Mouse (Mus musculus) forebrain, embryonic 13.5 days (tissue): ENCODE measurements around the gene Dimt1. TPM values are rescaled to one million over a fixed set of nuclear protein-coding genes. Genes with fewer than 3 reads are reported as not detected.

Experiments
- ATAC-seq: fragments of 200-750 bp; cut with Nextera tagmentation; 2 replicates; pipeline ENCODE4 v1.8.0; 2017
- H3K27ac ChIP-seq: fragments of 300-500 bp; sonication (generic); 2 replicates; pipeline ENCODE4 v1.5.1; 2015; ENCODE audit warnings: inconsistent platforms, mild to moderate bottlenecking, moderate library complexity
- H3K27me3 ChIP-seq: fragments of 300-500 bp; sonication (generic); 2 replicates; pipeline ENCODE4 v1.6.1; 2015; ENCODE audit warnings: mild to moderate bottlenecking, inconsistent platforms
- H3K36me3 ChIP-seq: fragments of 300-500 bp; sonication (generic); 2 replicates; pipeline ENCODE4 v1.6.1; 2015; ENCODE audit warnings: mild to moderate bottlenecking, inconsistent platforms; ENCODE audit not compliant: poor library complexity, severe bottlenecking
- H3K4me1 ChIP-seq: fragments of 300-500 bp; sonication (generic); 2 replicates; pipeline ENCODE4 v1.6.1; 2015; ENCODE audit warnings: inconsistent platforms
- H3K4me2 ChIP-seq: fragments of 300-500 bp; sonication (generic); 2 replicates; pipeline ENCODE4 v1.6.1; 2015; ENCODE audit warnings: inconsistent platforms, mild to moderate bottlenecking, moderate library complexity
- H3K4me3 ChIP-seq: fragments of 300-500 bp; sonication (generic); 2 replicates; pipeline ENCODE4 v1.5.1; 2015; ENCODE audit warnings: mild to moderate bottlenecking, inconsistent platforms
- H3K9ac ChIP-seq: fragments of 300-500 bp; sonication (generic); 2 replicates; pipeline ENCODE4 v1.6.1; 2015; ENCODE audit warnings: mild to moderate bottlenecking, inconsistent platforms
- H3K9me3 ChIP-seq: fragments of 300-500 bp; sonication (generic); replicated peaks from 2 replicates; pipeline ENCODE4 v1.6.1; 2016; ENCODE audit warnings: inconsistent platforms
- WGBS: fragments of 180-500 bp; shearing (Covaris S2); methylation state at CpG from one replicate; pipeline ENCODE4 v1.1.7; 2015; 5-methylcytosine and 5-hydroxymethylcytosine counted together
- polyA plus RNA-seq: library from polyadenylated mRNA; unstranded; fragments of >200 nt; fragmentation: Nextera tagmentation; extraction: Ambion mirVana; gene quantifications from 2 replicates; pipeline ENCODE4 v1.2.1, GENCODE M21; 2015

Gene Dimt1
- polyA plus RNA-seq, 1 experiment from 2014 or later, result 45.4 TPM

DNA sequence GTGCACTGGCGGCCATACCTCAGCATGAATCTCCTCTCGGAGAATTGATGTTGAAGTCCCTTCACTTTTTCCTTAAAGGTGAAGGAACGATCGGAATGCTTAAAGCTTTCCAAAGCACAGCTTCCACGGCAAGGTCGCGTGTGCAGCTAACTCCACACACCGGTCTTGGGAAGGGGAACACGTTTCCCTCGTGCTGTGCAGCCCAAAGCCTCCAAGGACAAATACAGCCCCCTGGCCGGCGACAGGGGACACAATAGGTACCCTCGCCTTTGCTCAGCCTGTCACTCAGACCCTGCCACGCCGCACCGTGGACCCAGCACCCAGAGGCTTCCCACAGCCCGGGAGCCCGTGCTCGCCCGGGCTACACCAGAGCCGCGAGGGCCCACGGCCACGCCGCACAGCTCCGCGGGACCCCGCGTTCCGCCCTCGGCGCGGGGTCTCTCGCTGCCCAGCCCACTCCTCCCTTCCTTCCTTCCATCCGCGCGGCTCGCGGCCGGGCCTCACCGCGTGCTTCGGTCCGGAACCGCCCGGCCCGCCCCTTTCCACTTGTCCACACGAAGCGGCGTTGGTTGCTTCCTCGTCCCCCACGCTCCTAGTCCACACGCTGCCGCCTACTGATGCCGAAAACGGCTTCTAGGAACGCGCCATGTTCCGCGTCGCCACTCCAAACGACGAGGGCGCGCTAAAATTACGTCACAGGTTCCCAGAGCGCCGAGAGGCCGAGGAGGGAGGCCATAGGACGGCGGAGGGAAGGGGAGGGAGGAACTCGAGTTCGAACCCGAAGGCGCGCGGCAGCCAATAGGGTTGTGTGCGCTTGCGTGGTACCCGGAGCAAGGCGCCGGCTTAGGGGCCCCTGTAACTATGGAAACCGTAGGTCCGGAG, 10.4 kb upstream of the Dimt1 start, which contains the start of gene Ipo11:
Gene Ipo11, minus strand, starts transcription at position 703 of the 882 bp plus-strand sequence.
- peak within 1 kb of the TSS; percentile 74 for H3K4me2 ChIP-seq
- H3K4me1 ChIP-seq, result peaks cover 10% of the 10 kb centered on the region
- H3K27ac ChIP-seq, result peak within 1 kb of the TSS; percentile 86
- no peaks in the 10 kb centered on the region for H3K36me3 ChIP-seq
- peak within 1 kb of the TSS; percentile 100 for H3K4me3 ChIP-seq
- WGBS, result under 1% methylated on average over 80 of the region's 84 CpGs
- no peaks in the 10 kb centered on the region for H3K9me3 ChIP-seq
- H3K27me3 ChIP-seq, result no peaks in the 10 kb centered on the region
- peak; percentile 99 for ATAC-seq
- H3K9ac ChIP-seq, result peak within 1 kb of the TSS; percentile 92

DNA sequence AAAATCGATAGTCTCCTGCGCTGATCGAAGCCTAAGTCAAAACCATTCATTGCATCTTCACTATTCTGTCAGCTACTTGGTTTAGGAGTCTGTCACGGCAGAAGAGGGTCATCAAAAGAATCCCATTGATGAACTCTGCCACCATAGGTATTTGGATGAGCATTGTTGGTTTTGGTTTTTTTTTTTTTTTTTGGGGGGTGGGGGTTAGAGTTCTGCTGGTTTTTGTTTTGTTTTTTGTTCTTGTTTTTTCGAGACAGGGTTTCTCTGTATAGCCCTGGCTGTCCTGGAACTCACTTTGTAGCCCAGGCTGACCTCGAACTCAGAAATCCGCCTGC, 9.8 kb upstream of the Dimt1 start:
- H3K9ac ChIP-seq, result peak overlapping the region; percentile 92

GRCm38 (mm10) chr13:106941211-106941976, 5.5 kb upstream of the Dimt1 start:
- Histone ChIP-seq H3K9ac (no peak overlapping the region), H3K9me3 (no peaks in the 10 kb centered on the region), H3K4me3 (peak overlapping the region; percentile 18), H3K27ac (no peak overlapping the region), H3K27me3 (no peaks in the 10 kb centered on the region), H3K36me3 (no peaks in the 10 kb centered on the region), H3K4me1 (no peaks in the 10 kb centered on the region), H3K4me2 (peak overlapping the region; percentile 42)
- WGBS, result 27% methylated on average over 7 of the region's 7 CpGs
- ATAC-seq, result no peak

More for the DNA sequence above, 9.8 kb upstream of the Dimt1 start:
- H3K4me3 ChIP-seq, result peak overlapping the region; percentile 100
- ATAC-seq, result peak; percentile 6; the same call in 1 of the 2 replicates
- peaks cover 10% of the 10 kb centered on the region for H3K4me1 ChIP-seq
- no peak overlapping the region; the same call in 1 of the 2 replicates for H3K27ac ChIP-seq
- H3K9me3 ChIP-seq, result no peaks in the 10 kb centered on the region
- H3K27me3 ChIP-seq, result no peaks in the 10 kb centered on the region
- no peaks in the 10 kb centered on the region for H3K36me3 ChIP-seq
- 29% methylated on average over 7 of the region's 7 CpGs for WGBS
- peak overlapping the region; percentile 74 for H3K4me2 ChIP-seq

DNA sequence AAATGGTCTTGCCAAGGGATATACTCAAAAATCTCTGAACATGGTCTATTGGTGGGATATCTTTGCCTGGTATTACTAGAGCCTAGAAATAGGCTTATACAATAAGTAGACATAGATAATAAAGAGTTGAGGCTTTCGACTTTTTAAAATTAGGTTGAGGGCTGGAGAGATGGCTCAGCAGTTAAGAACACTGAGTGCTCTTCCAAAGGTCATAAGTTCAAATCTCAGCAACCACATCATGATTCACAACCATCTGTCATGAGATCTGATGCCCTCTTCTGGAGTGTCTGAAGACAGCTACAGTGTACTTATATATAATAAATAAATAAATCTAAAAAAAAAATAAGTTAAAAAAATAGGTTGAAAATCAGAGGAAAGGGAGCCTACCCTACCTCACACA, 4.2 kb upstream of the Dimt1 start:
- H3K4me3 ChIP-seq, result no peak overlapping the region
- H3K27me3 ChIP-seq, result no peaks in the 10 kb centered on the region
- H3K4me2 ChIP-seq, result no peak overlapping the region
- no peaks in the 10 kb centered on the region for H3K36me3 ChIP-seq
- H3K4me1 ChIP-seq, result peaks cover 3% of the 10 kb centered on the region
- H3K9ac ChIP-seq, result no peak overlapping the region
- whole genome bisulfite sequencing, result 88% methylated on average over 1 of the region's 1 CpGs
- no peaks in the 10 kb centered on the region for H3K9me3 ChIP-seq
- H3K27ac ChIP-seq, result no peak overlapping the region
- ATAC-seq, result no peak

- peaks cover 15% of the 10 kb centered on the region for H3K36me3 ChIP-seq
- no peak overlapping the region for H3K27ac ChIP-seq
- H3K4me2 ChIP-seq, result no peak overlapping the region
- peaks cover 18% of the 10 kb centered on the region for H3K4me1 ChIP-seq
- H3K4me3 ChIP-seq, result no peak overlapping the region
- no peak for ATAC-seq
- H3K9ac ChIP-seq, result no peak overlapping the region
- no peaks in the 10 kb centered on the region for H3K27me3 ChIP-seq
- WGBS, result 85% methylated on average over 9 of the region's 9 CpGs
- H3K9me3 ChIP-seq, result no peaks in the 10 kb centered on the region
Measured at GRCm38 (mm10) chr13:106945518-106945917, 1.4 kb upstream of the Dimt1 start.

DNA sequence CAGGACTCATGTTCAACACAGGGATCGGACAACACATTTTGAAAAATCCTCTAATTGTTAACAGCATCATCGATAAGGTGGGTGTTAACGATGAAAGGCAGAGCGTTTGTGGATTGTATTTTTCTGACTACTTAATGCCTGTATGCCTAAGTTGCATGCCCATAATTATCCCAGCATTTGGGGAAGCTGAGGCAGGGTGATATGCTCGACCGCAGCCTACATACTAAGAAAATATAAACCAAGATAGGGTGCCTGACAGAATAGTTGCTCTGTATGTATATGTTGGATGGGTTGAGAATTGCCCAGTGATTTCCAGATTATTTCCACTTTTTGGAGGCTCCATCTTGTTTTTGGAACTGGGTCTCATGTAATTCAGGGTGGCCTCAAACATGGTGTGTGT, 656 bp downstream of the Dimt1 start:
- peak overlapping the region; percentile 65 for H3K4me2 ChIP-seq
- 7% methylated on average over 6 of the region's 6 CpGs for WGBS
- ATAC-seq, result no peak

GRCm38 (mm10) chr13:106954880-106955279, 8.0 kb downstream of the Dimt1 start:
- Histone ChIP-seq H3K36me3 (peaks cover 67% of the 10 kb centered on the region), H3K27ac (no peak overlapping the region), H3K9me3 (no peaks in the 10 kb centered on the region), H3K4me2 (no peak overlapping the region), H3K27me3 (no peaks in the 10 kb centered on the region), H3K4me1 (no peaks in the 10 kb centered on the region), H3K9ac (no peak overlapping the region), H3K4me3 (no peak overlapping the region)
- WGBS, result 91% methylated on average over 3 of the region's 3 CpGs
- ATAC-seq, result no peak

More for the DNA sequence above, 656 bp downstream of the Dimt1 start:
- peaks cover 18% of the 10 kb centered on the region for H3K4me1 ChIP-seq
- peaks cover 31% of the 10 kb centered on the region for H3K36me3 ChIP-seq
- no peaks in the 10 kb centered on the region for H3K9me3 ChIP-seq
- H3K27me3 ChIP-seq, result no peaks in the 10 kb centered on the region
- peak overlapping the region; percentile 63; the same call in 1 of the 2 replicates for H3K27ac ChIP-seq
- H3K4me3 ChIP-seq, result peak overlapping the region; percentile 97
- H3K9ac ChIP-seq, result peak overlapping the region; percentile 89

- Histone ChIP-seq H3K36me3 (peaks cover 63% of the 10 kb centered on the region), H3K27me3 (no peaks in the 10 kb centered on the region), H3K27ac (no peak overlapping the region), H3K4me3 (no peak overlapping the region), H3K4me1 (no peaks in the 10 kb centered on the region), H3K9me3 (no peaks in the 10 kb centered on the region), H3K4me2 (no peak overlapping the region), H3K9ac (no peak overlapping the region)
- WGBS, result 86% methylated on average over 4 of the region's 4 CpGs
- no peak for ATAC-seq
Measured at GRCm38 (mm10) chr13:106957554-106957953, 10.6 kb downstream of the Dimt1 start.

- no peak overlapping the region for H3K4me3 ChIP-seq
- H3K4me2 ChIP-seq, result no peak overlapping the region
- H3K9me3 ChIP-seq, result no peaks in the 10 kb centered on the region
- H3K27me3 ChIP-seq, result no peaks in the 10 kb centered on the region
- 89% methylated on average over 3 of the region's 3 CpGs for WGBS
- H3K9ac ChIP-seq, result no peak overlapping the region
- H3K36me3 ChIP-seq, result peaks cover 68% of the 10 kb centered on the region
- ATAC-seq, result no peak
- H3K4me1 ChIP-seq, result no peaks in the 10 kb centered on the region
- no peak overlapping the region for H3K27ac ChIP-seq
Measured at GRCm38 (mm10) chr13:106958286-106958685, 11.4 kb downstream of the Dimt1 start.

DNA sequence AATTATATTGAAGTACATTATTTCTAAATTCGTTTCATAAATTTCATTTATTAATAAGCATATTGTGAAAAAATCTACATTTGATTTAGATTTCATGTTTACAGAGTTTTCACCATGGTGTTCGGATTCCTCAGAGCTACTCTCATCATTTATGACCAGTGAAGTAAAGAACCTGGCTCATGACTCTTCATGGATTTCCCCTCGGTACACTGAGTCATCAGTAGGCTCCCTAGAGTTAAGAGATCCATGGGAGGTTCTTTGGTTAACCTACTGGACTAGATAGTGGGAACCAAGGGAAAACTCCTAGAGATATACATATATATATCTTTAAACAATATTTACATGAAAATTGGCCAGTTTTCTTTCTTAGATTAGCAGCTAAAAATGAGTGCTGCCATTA, 13.6 kb downstream of the Dimt1 start:
- Histone ChIP-seq H3K4me1 (no peaks in the 10 kb centered on the region), H3K9ac (no peak overlapping the region), H3K4me2 (no peak overlapping the region), H3K9me3 (no peaks in the 10 kb centered on the region), H3K4me3 (no peak overlapping the region), H3K27me3 (no peaks in the 10 kb centered on the region), H3K36me3 (peaks cover 62% of the 10 kb centered on the region), H3K27ac (no peak overlapping the region)
- WGBS, result 90% methylated on average over 3 of the region's 3 CpGs
- ATAC-seq, result no peak

DNA sequence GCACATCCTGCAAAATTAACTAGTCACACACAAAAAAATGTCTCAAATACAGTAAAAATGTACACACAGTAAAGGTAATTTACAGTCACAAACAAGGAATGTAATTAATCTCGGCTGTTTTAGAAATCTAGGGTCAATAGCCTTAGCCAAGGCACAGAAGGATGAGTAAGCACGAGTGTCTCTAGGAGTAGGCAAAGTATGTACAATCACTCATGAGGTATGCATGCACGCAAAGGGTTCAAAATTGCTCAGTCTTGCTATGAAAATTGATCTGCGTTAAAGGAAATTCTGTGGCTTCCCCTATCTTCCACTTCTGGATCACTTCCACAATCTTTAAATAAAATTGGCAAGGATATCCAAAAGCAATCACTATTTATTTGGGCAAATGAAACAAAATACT, 14.6 kb downstream of the Dimt1 start:
- ATAC-seq, result no peak
- no peak overlapping the region for H3K4me3 ChIP-seq
- H3K36me3 ChIP-seq, result peaks cover 54% of the 10 kb centered on the region
- no peaks in the 10 kb centered on the region for H3K27me3 ChIP-seq
- H3K4me1 ChIP-seq, result no peaks in the 10 kb centered on the region
- H3K9ac ChIP-seq, result no peak overlapping the region
- H3K4me2 ChIP-seq, result no peak overlapping the region
- no peaks in the 10 kb centered on the region for H3K9me3 ChIP-seq
- WGBS, result 95% methylated on average over 4 of the region's 4 CpGs
- no peak overlapping the region for H3K27ac ChIP-seq

DNA sequence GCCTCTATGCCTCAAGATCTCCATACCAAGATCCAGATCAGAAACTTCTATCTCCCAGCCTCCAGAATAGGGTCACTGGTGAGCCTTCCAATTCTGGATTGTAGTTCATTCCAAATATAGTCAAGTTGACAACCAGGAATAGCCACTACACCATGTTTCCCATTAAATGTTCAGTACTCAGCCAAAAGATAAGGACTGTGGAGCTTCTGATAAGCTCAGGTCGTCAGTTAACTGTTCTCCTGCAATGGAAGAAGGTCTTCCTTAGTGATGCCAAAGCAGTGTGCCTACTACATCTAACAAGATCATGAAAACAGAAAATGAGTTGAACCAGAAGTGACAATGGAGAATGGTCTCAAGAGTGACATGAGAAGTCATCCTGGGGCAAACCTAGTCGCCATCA, 50.0 kb downstream of the Dimt1 start:
- WGBS, result 88% methylated on average over 2 of the region's 2 CpGs
- Histone ChIP-seq H3K27ac (no peak overlapping the region), H3K4me3 (no peak overlapping the region), H3K9me3 (no peaks in the 10 kb centered on the region), H3K4me1 (peaks cover 3% of the 10 kb centered on the region; the same call in 1 of the 2 replicates), H3K9ac (no peak overlapping the region), H3K27me3 (no peaks in the 10 kb centered on the region), H3K36me3 (peaks cover 16% of the 10 kb centered on the region), H3K4me2 (no peak overlapping the region)
- ATAC-seq, result no peak
